Mouse (Mus musculus) embryo, embryonic 10.5 days (tissue): Measurements from ENCODE around the gene Gm49486.
A peak's percentile ranks its signal among the peaks of the same experiment; 100 is the strongest.

ENCODE experiments used
- DNase-seq: peaks from one replicate; pipeline ENCODE4 v3.0.0-alpha.2; 2015; ENCODE audit warnings: low spot score

Gm49486 gene

DNA sequence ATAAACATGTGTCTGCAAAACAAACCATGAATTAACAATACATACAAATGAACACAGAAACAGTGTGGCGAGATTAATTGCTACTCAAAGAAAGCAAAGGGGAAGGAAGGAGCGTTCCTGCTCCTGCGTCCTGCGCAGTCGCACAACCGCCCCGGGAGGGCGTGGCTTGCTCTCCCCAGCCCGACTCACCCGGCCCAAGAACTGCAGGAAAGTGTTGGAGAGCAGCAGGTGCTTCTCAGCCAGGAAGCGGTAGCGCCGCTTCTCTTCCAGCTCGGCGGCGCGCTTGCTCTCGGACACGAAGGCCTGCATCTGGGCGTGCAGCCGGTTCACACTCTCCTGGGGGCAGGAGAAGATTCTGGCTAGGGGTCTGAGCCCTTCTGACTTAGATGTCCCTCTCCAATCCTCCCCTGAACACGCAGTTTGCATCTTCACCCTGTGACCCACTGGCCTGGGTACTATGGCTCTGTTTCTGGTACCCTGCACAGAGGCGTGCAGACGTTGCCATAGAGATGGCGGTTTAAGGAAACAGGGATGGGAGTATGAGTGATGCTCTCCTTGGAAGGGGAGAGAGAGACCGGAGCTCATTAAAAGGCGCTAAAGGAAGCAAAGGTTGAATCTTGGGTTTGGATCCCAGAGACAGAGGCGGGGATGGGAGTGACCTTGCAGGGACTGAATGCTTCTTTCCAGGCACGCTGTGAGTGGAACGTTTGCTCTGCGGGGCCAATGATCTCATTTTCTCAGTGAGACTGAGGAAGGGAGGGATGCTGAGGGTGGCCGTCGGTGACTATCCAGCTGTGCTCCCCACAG lies 41.3 kb downstream of the Gm49486 start:
- DNase-seq = peak; percentile 82

- peak; percentile 82 for DNase-seq
Observed at GRCm38 (mm10) chr15:79271124-79271746, 42.0 kb downstream of the Gm49486 start.

DNA sequence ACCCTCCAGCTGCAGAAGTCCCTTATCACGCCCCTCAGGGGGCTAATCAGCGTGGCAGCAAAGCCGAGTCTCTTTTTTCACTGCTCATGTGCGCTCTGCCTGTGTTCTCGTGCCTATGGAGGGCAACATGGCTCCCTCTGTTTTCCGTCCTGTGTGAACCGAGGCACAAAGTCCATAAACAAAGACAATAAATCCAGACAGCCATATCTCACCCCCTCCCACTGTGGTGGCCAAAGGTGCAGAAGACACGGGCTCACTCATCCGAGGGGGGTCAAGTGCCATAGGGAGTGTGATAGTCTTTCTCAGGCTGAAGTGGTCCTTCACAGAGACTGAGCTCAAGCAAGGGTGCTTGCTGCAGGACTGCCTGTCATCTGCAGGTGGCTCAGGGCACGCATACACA lies 43.8 kb downstream of the Gm49486 start:
- no peak for DNase-seq

DNA sequence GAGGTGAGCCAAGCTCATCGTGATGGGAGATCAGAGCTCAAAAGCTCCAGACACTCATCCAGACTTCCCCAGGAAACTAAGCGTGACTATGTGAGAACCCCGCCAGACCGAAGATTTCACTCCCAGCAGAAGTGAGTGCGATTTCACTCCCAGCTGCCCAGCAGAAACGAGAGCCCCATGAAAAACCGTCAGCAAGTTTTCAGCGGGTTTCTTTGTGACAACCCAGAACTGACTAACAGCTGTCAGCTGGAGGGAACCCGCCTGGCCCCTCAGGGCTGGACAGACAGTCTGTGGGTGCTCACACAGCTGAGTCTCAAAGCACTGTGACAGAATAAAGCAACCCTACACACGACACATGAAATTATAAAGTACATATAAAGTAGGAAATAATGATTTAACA lies 48.5 kb downstream of the Gm49486 start:
- DNase-seq = no peak

DNA sequence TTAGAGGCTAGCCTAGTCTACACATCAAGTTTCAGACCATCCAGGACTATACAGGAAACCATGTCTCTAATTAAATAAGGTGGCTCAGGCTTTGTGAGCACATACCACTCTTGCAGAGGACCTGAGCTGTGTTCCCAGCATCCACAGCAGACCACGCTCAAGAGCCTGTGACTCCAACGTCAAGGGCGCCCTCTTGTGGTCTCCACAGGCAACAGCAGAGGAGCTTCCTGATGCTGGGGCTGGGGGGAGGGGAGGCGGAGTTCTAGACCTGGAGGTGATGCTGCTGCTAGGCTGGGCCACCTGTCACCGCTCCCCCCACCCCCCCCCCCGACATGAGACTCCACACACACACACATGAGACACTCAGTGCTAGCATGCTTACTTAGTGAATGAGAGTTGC lies 51.0 kb downstream of the Gm49486 start:
- DNase-seq = peak; percentile 46

GRCm38 (mm10) chr15:79280850-79281249 lies 51.7 kb downstream of the Gm49486 start:
- no peak for DNase-seq

DNA sequence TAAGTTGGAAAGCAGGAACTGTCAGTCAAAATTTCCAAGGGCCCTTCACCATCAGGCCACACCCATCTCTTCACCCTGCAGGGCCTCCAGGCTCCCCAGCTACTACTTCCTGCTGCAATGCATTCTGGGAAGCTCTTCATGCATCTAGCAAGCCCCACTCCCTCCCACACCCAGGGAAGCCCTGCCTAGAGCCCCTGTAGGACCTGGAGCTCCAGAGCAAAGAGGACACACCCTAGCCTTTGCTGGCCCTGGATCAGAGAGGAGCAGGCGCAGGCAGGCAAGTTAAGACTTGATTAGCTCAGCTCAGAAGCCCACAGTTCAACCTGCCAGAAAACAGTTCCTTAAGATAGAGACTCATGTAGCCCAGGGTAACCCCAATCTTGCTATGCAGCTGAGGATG lies 52.2 kb downstream of the Gm49486 start:
- DNase-seq = peak; percentile 31

GRCm38 (mm10) chr15:79282434-79282833 lies 53.2 kb downstream of the Gm49486 start:
- DNase-seq = no peak

DNA sequence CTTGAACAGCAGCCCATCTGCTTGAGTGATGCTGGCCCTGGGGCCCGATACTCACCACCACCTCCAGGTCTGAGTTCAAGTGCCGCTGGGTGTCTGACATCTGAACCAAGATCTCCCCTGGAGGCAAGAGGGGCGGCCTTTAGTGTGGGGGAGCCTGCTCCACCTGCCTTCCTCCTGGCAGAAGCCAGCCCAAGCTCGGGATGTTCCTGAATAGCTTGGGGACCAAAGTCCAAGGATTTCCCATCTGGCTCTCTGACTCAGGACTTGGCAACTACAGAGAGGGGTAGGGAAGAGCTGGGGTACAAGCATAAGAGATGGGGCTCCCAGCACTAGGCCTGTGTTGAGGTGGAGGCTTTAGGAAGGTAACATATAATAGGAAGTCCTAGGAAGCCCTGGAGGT lies 54.2 kb downstream of the Gm49486 start:
- no peak for DNase-seq

DNA sequence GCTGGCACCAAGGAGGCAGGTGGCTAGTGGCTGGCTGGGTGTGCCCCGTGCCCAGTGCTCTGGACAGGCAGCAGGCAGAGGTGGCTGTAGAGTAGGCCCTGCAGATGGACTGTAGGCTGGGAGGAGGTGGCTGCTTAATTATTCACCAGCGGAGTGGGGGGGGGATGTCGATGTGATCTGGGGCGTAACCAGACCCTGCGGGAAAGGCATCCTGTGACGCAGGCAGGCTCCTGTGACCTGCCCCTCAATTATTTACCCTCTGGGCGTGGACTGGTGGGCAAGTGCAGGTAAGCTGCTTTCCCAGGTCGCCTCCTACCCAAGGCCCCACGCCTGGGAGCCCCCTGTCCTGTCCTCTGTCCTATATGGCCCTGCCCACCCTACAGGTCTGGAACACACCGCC lies 56.2 kb downstream of the Gm49486 start, which contains the start of gene Baiap2l2:
Gene Baiap2l2, minus strand, starts transcription at position 139 of the 400 bp plus-strand sequence.
- no peak for DNase-seq

DNA sequence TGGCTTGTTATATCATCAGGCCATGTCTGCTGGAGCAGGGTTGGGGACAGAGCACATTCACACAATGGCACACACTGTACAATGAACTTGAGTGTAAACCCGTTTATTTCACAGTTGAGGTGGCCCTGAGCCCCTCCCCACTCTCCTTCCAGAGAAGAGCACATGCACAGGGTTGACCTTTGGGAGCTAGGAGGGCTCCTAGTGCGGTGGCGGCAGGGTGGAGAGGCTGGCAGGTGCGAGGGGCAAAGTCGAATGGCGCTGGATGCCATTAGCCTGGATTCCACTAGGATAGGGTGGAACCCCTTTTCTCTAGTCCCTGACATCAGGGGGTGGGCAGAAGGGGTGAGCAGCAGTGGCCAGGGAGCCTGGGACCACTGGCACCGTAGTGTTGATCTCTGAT lies 57.0 kb downstream of the Gm49486 start:
- no peak for DNase-seq

GRCm38 (mm10) chr15:79287091-79287490 lies 57.9 kb downstream of the Gm49486 start:
- no peak for DNase-seq

GRCm38 (mm10) chr15:79288387-79288786 lies 59.2 kb downstream of the Gm49486 start:
- no peak for DNase-seq

- DNase-seq = no peak
Observed at GRCm38 (mm10) chr15:79289441-79289840, 60.2 kb downstream of the Gm49486 start.

GRCm38 (mm10) chr15:79290340-79290739 lies 61.1 kb downstream of the Gm49486 start:
- no peak for DNase-seq

DNA sequence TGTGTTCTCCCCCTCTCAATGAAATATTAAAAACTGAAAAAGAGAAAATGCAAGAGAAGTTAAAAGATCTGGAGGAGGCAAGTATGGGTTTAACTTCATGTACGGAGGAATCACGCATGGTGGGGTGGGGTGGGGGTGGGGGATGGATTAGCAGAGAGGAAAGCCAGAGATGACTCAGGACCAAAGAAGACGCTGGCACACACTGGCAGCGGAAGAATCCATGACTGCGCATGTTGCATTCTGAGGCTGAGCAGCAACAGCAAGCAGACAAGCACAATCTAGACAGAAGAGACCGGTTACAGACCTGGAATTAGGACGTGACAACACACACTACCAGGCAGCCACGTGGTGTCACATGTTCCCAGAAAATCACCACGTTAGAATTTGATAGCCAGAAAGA lies 63.6 kb downstream of the Gm49486 start:
- DNase-seq = no peak

- no peak for DNase-seq
Observed at GRCm38 (mm10) chr15:79298553-79298952, 69.4 kb downstream of the Gm49486 start.

GRCm38 (mm10) chr15:79299563-79300155 lies 70.5 kb downstream of the Gm49486 start:
- no peak for DNase-seq

DNA sequence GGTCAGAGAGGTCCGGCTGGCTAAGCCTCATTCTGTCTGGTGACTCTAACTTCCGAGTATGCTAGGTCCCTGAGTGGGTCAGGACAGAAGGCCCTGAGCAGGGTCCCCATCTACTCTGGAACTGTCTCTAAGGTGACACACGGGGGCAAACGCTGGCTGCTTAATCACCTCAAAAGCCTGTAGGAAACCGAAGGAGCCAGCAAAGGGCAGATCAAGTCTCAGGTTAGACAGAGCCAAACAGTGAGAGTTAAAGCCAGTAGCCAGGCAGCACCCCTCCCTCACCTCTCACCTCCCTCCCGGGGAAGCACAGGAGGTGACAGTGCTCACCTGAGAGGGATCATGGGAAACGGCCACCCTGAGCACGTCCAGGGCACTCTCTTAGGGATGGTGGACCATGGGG lies 74.5 kb downstream of the Gm49486 start:
- no peak for DNase-seq

DNA sequence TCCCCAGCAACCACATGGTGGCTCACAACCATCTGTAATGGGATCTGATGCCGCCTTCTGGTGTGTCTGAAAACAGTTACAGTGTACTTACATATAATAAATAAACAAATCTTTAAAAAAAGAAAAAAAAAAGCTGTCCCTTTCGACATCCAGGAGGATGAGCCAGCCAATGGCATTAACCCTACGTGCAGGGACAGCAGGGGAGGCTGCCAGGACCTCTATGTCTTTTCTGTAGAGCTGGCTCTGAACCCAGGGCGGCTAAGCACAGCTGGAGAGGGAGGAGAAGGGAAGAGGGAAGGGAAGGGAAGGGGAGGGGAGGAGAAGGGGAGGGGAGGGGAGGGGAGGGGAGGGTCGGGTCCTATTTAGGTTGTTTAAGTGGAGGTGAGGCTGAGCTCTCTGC lies 75.6 kb downstream of the Gm49486 start:
- DNase-seq = no peak

DNA sequence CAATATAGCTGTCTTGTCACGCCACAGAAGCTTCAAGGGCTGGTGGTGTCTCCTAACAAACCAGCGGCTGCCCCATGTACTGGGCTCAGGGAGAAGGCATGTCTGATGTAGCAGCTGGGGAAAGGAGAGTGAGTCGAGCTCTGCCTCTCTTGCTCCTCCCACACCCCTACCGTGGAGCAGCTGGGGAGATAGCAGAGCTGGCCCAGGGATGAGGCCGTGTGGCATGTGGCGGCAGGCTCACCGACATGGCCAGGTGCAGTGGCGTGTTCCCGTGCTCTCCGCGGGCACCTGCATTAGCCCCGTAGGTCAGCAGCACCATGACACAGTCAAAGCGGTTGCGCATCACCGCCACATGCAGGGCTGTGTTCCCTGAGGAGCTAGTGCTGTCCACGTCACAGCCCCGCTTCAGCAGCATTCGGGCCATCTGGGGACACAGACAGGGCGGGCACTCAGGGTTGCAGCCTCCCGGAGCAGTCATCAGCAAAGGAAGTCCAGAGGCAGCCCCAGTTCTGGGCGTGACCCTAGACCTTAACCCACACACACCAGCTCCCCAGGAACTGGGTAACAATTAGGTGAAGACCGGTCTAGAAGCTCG lies 76.9 kb downstream of the Gm49486 start:
- no peak for DNase-seq
